8 mouse cellular contexts compared by ENCODE assay signal in genomic region chr16:8539150-8539865, GRCm38 (mm10). TPM values are rescaled to one million over a fixed set of nuclear protein-coding genes. Genes with fewer than 3 reads are reported as not detected.
DNase-seq lines count a peak whose midpoint lies in the region; ATAC-seq and TF ChIP-seq lines count a peak whose summit lies in the region.

No protein-coding gene starts in this region.

- no peaks in the 10 kb centered on the region for H3K27me3 ChIP-seq in heart, embryonic 15.5 days
- H3K27me3 ChIP-seq in hindbrain, embryonic 14.5 days (ENCODE audit: control insufficient read depth, insufficient read depth, low read length) = no peaks in the 10 kb centered on the region
- H3K27me3 ChIP-seq in limb, embryonic 11.5 days (ENCODE audit: control insufficient read depth, insufficient read depth, low read length) = no peaks in the 10 kb centered on the region
- H3K27me3 ChIP-seq in stomach, embryonic 15.5 days (replicated peaks) = no peaks in the 10 kb centered on the region

- H3K4me2 ChIP-seq in heart, embryonic 15.5 days = no peak overlapping the region
- H3K4me2 ChIP-seq in hindbrain, embryonic 14.5 days (replicated peaks) = peak overlapping the region; percentile 31
- H3K4me2 ChIP-seq in limb, embryonic 11.5 days (ENCODE audit: low read depth, severe bottlenecking) = no peak overlapping the region
- no peak overlapping the region for H3K4me2 ChIP-seq in stomach, embryonic 15.5 days

- H3K27ac ChIP-seq in heart, embryonic 15.5 days = no peak overlapping the region
- peak overlapping the region; percentile 93 for H3K27ac ChIP-seq in hindbrain, embryonic 14.5 days
- no peak overlapping the region for H3K27ac ChIP-seq in limb, embryonic 11.5 days (replicated peaks; ENCODE audit: low read depth, low read length)
- no peak overlapping the region for H3K27ac ChIP-seq in stomach, embryonic 15.5 days
- H3K27ac ChIP-seq in gastrocnemius, adult 2 months = no peak overlapping the region

- no peak for TF ChIP-seq CTCF in gastrocnemius, adult 2 months (IDR thresholded peaks at IDR 0.05)

- peak; percentile 60; the same call in 1 of the 2 replicates for ATAC-seq in heart, embryonic 15.5 days (replicated peaks; ENCODE audit: insufficient number of reproducible peaks, insufficient read depth, low FRiP score, low read depth)
- peak; percentile 80 for ATAC-seq in hindbrain, embryonic 14.5 days (ENCODE audit: low FRiP score)
- ATAC-seq in limb, embryonic 11.5 days (ENCODE audit: insufficient number of reproducible peaks, low FRiP score, low TSS enrichment, low read depth) = no peak
- ATAC-seq in stomach, embryonic 15.5 days (ENCODE audit: insufficient read depth, low FRiP score, low read depth) = peak; percentile 50; the same call in 1 of the 2 replicates

- H3K4me1 ChIP-seq in heart, embryonic 15.5 days (replicated peaks) = peaks cover 20% of the 10 kb centered on the region
- peaks cover 37% of the 10 kb centered on the region for H3K4me1 ChIP-seq in hindbrain, embryonic 14.5 days (replicated peaks; ENCODE audit: control insufficient read depth, insufficient read depth, low read length)
- H3K4me1 ChIP-seq in limb, embryonic 11.5 days (ENCODE audit: control insufficient read depth, insufficient read depth, low read length) = peaks cover 9% of the 10 kb centered on the region; the same call in 1 of the 2 replicates
- H3K4me1 ChIP-seq in stomach, embryonic 15.5 days = no peaks in the 10 kb centered on the region

- no peaks in the 10 kb centered on the region for H3K9me3 ChIP-seq in heart, embryonic 15.5 days (replicated peaks)
- H3K9me3 ChIP-seq in hindbrain, embryonic 14.5 days (ENCODE audit: control insufficient read depth, low read length) = no peaks in the 10 kb centered on the region
- no peaks in the 10 kb centered on the region for H3K9me3 ChIP-seq in limb, embryonic 11.5 days (ENCODE audit: control insufficient read depth, low read length)
- H3K9me3 ChIP-seq in stomach, embryonic 15.5 days = no peaks in the 10 kb centered on the region

- no peak overlapping the region for H3K9ac ChIP-seq in heart, embryonic 15.5 days
- H3K9ac ChIP-seq in hindbrain, embryonic 14.5 days = peak overlapping the region; percentile 22; the same call in 1 of the 2 replicates
- H3K9ac ChIP-seq in limb, embryonic 11.5 days (ENCODE audit: low read length) = no peak overlapping the region
- no peak overlapping the region for H3K9ac ChIP-seq in stomach, embryonic 15.5 days

- WGBS in heart, embryonic 15.5 days = 62% methylated on average over 9 of the region's 9 CpGs
- 22% methylated on average over 9 of the region's 9 CpGs for WGBS in hindbrain, embryonic 14.5 days
- WGBS in limb, embryonic 11.5 days = 18% methylated on average over 9 of the region's 9 CpGs
- WGBS in stomach, embryonic 15.5 days = 50% methylated on average over 9 of the region's 9 CpGs

- no peak overlapping the region for H3K4me3 ChIP-seq in heart, embryonic 15.5 days
- no peak overlapping the region for H3K4me3 ChIP-seq in hindbrain, embryonic 14.5 days (replicated peaks; ENCODE audit: low read length)
- H3K4me3 ChIP-seq in limb, embryonic 11.5 days (ENCODE audit: low read depth, low read length) = no peak overlapping the region
- no peak overlapping the region for H3K4me3 ChIP-seq in stomach, embryonic 15.5 days (replicated peaks)
- H3K4me3 ChIP-seq in gastrocnemius, adult 2 months = no peak overlapping the region

- intact Hi-C loops in heart, postnatal 10 days (cut with DNase I) = no loop called here
- intact Hi-C loops in gastrocnemius, adult 2 months (cut with DNase I) = no loop called here

- H3K36me3 ChIP-seq in heart, embryonic 15.5 days = no peaks in the 10 kb centered on the region
- 0 out of 2 replicates have a peak, but pooled peaks cover 3% of the 10 kb centered on the region for H3K36me3 ChIP-seq in hindbrain, embryonic 14.5 days (replicated peaks; ENCODE audit: control insufficient read depth, insufficient read depth)
- H3K36me3 ChIP-seq in limb, embryonic 11.5 days (ENCODE audit: control insufficient read depth, insufficient read depth, low read length) = no peaks in the 10 kb centered on the region
- no peaks in the 10 kb centered on the region for H3K36me3 ChIP-seq in stomach, embryonic 15.5 days

- no peak for DNase-seq in heart, postnatal 10 days
- peak; percentile 81 for DNase-seq in hindbrain, embryonic 14.5 days (ENCODE audit: low spot score)
- peak; percentile 48 for DNase-seq in limb, embryonic 11.5 days (ENCODE audit: low spot score)
- DNase-seq in ovary, postnatal 36 days (ENCODE audit: low spot score) = no peak
- DNase-seq in kidney, postnatal 10 days = no peak
- DNase-seq in gastrocnemius, adult 2 months = no peak

RNA-seq across cellular contexts. Expression of gene Abat, which starts 26.1 kb away (rescaled TPM):
- 25.7 and 33.8 TPM in 2 replicates for polyA plus RNA-seq in heart, embryonic 15.5 days (2015; fragmentation: Nextera tagmentation; extraction: Ambion mirVana)
- total RNA-seq in heart, postnatal 10 days (2021) = 1 to 10 TPM; 4.8 to 6.0 TPM
- 69.5 and 74.3 TPM in 2 replicates for polyA plus RNA-seq in hindbrain, embryonic 14.5 days (2014; fragmentation: Nextera tagmentation; extraction: Ambion mirVana)
- polyA plus RNA-seq in limb, embryonic 11.5 days (2014; fragmentation: Nextera tagmentation; extraction: Ambion mirVana) = 18.5 and 23.3 TPM in 2 replicates
- polyA plus RNA-seq in stomach, embryonic 15.5 days (2015; fragmentation: Nextera tagmentation; extraction: Ambion mirVana) = 32.1 and 38.0 TPM in 2 replicates
- 1 to 10 TPM; 2.3 to 3.7 TPM for total RNA-seq in gastrocnemius, adult 2 months (2021)

Comparison
In these comparisons a context has a peak if more than half of its experiments do, and no peak if none do; other contexts are left out.
1. DNase-seq: peak in hindbrain, embryonic 14.5 days (single experiment) and limb, embryonic 11.5 days (single experiment); none in heart, postnatal 10 days (0 of 2), ovary, postnatal 36 days (single experiment), kidney, postnatal 10 days (single experiment) and gastrocnemius, adult 2 months (single experiment).